Comparison of ENCODE assay signal across 14 mouse cellular contexts in the genomic region with DNA sequence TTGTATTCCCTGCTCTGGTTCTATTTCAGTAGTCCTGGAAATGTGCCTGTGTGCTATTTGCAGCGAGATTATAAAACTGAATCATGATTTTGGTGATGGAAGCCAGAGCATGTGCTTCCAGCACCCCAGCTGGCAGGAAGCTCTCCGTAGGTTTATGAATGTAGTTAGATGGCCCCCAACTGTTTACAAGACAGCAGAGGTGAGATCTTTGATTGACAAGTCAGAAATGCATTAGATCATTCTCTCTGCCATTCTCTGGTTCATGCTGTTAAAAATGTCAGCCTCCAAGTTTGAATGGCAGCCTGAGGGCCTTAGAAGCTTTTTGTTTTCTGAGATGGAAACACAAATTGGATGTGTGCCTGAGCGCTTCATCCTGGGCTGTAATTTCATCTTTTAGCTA.
DNase-seq lines count a peak whose midpoint lies in the region; ATAC-seq lines count a peak whose summit lies in the region.
"Had no signal": no experiment of that assay in that cellular context is flagged by ENCODE, and none has a peak within 500 bp of the region (broad histone marks: within the 10 kb centered on the region; RNA-seq: fewer than 3 reads in every experiment).

No protein-coding gene starts in this region.

- H3K27me3 ChIP-seq in midbrain, embryonic 11.5 days (ENCODE audit: control insufficient read depth, insufficient read depth, low read length), result no peaks in the 10 kb centered on the region
- no peaks in the 10 kb centered on the region for H3K27me3 ChIP-seq in midbrain, embryonic 16.5 days (ENCODE audit: control insufficient read depth, insufficient read depth, low read depth, low read length)
- H3K27me3 ChIP-seq: limb, embryonic 15.5 days; neural tube, embryonic 12.5 days had no signal

- H3K4me3 ChIP-seq in midbrain, embryonic 11.5 days (ENCODE audit: low read depth, low read length), result no peak overlapping the region
- no peak overlapping the region for H3K4me3 ChIP-seq in midbrain, embryonic 16.5 days (ENCODE audit: low read depth, low read length)
- H3K4me3 ChIP-seq: limb, embryonic 15.5 days; neural tube, embryonic 12.5 days had no signal

- H3K27ac ChIP-seq in midbrain, embryonic 11.5 days (ENCODE audit: low read depth, low read length), result no peak overlapping the region
- no peak overlapping the region for H3K27ac ChIP-seq in midbrain, embryonic 16.5 days (ENCODE audit: low read length)
- H3K27ac ChIP-seq: limb, embryonic 15.5 days; neural tube, embryonic 12.5 days had no signal

- no peaks in the 10 kb centered on the region for H3K36me3 ChIP-seq in midbrain, embryonic 11.5 days (ENCODE audit: control insufficient read depth, insufficient read depth, low read length)
- H3K36me3 ChIP-seq in midbrain, embryonic 16.5 days (ENCODE audit: control insufficient read depth, insufficient read depth, low read length), result no peaks in the 10 kb centered on the region
- H3K36me3 ChIP-seq: neural tube, embryonic 12.5 days had no signal

- H3K4me1 ChIP-seq in midbrain, embryonic 11.5 days (ENCODE audit: control insufficient read depth, insufficient read depth, low read length), result no peaks in the 10 kb centered on the region
- H3K4me1 ChIP-seq in midbrain, embryonic 16.5 days (ENCODE audit: control insufficient read depth, insufficient read depth, low read length), result peaks cover 6% of the 10 kb centered on the region; the same call in 1 of the 2 replicates

- peak; percentile 43 for DNase-seq in cerebellum, adult 11 months
- DNase-seq in midbrain, embryonic 11.5 days (ENCODE audit: low spot score, missing footprints), result peak; percentile 47
- peak; percentile 55 to 67 for DNase-seq in layer of hippocampus, adult 8-10 months (ENCODE audit: low spot score in 2 of 2)
- peak; percentile 47 to 73 for DNase-seq in right cerebral cortex, postnatal 36 days (ENCODE audit: low spot score in 2 of 2)
- DNase-seq in urinary bladder, adult 2 months (ENCODE audit: low spot score), result no peak
- DNase-seq in testis, postnatal 10 days (ENCODE audit: low spot score), result no peak
- DNase-seq: adrenal gland, postnatal 14 days; kidney, adult 8-10 months; lung, postnatal 4 days had no signal

- ATAC-seq in cerebellum, adult (ENCODE audit: insufficient number of reproducible peaks, low FRiP score, low TSS enrichment), result no peak
- ATAC-seq in midbrain, embryonic 11.5 days (ENCODE audit: low FRiP score), result no peak
- ATAC-seq in midbrain, embryonic 16.5 days, result no peak

- no peak overlapping the region for H3K9ac ChIP-seq in midbrain, embryonic 11.5 days (ENCODE audit: low read length)
- no peak overlapping the region for H3K9ac ChIP-seq in midbrain, embryonic 16.5 days (ENCODE audit: low read depth, low read length)
- H3K9ac ChIP-seq: limb, embryonic 15.5 days; neural tube, embryonic 12.5 days had no signal

- 81% methylated on average over 3 of the region's 3 CpGs for WGBS in midbrain, embryonic 11.5 days
- WGBS in midbrain, embryonic 16.5 days, result 61% methylated on average over 3 of the region's 3 CpGs

- H3K9me3 ChIP-seq in midbrain, embryonic 11.5 days (ENCODE audit: control insufficient read depth, low read length), result no peaks in the 10 kb centered on the region
- H3K9me3 ChIP-seq in midbrain, embryonic 16.5 days (replicated peaks; ENCODE audit: control insufficient read depth, low read length, poor library complexity, severe bottlenecking), result no peaks in the 10 kb centered on the region
- H3K9me3 ChIP-seq: G1E; limb, embryonic 15.5 days; neural tube, embryonic 12.5 days had no signal

- no peak overlapping the region for H3K4me2 ChIP-seq in midbrain, embryonic 11.5 days
- H3K4me2 ChIP-seq in midbrain, embryonic 16.5 days (ENCODE audit: low read length), result no peak overlapping the region
- H3K4me2 ChIP-seq: limb, embryonic 15.5 days; neural tube, embryonic 12.5 days had no signal

Comparison
In these comparisons a context has a peak if more than half of its experiments do, and no peak if none do; other contexts are left out.
1. DNase-seq: peak in cerebellum, adult 11 months (single experiment), midbrain, embryonic 11.5 days (single experiment), layer of hippocampus, adult 8-10 months (2 of 2) and right cerebral cortex, postnatal 36 days (2 of 2); none in urinary bladder, adult 2 months (single experiment) and testis, postnatal 10 days (single experiment).